Mouse (Mus musculus) C2C12 (cell line): Measurements from ENCODE around the gene Ptprk.

Experiments
- CTCF ChIP-seq: IDR thresholded peaks from one replicate; pipeline ENCODE4 v1.5.1; 2011; ENCODE audit not compliant: control insufficient read depth, insufficient read depth, insufficient read length
- MAX ChIP-seq: IDR thresholded peaks from one replicate; pipeline ENCODE4 v1.6.1; 2011; ENCODE audit warnings: mild to moderate bottlenecking, control low read depth
- MYOD1 ChIP-seq: IDR thresholded peaks from one replicate; pipeline ENCODE4 v1.6.1; 2011; ENCODE audit warnings: low read depth; ENCODE audit not compliant: control insufficient read depth, insufficient read length
- USF1 ChIP-seq: IDR thresholded peaks from one replicate; pipeline ENCODE4 v1.6.1; 2011; ENCODE audit warnings: low read depth, mild to moderate bottlenecking, control low read depth, moderate library complexity

DNA sequence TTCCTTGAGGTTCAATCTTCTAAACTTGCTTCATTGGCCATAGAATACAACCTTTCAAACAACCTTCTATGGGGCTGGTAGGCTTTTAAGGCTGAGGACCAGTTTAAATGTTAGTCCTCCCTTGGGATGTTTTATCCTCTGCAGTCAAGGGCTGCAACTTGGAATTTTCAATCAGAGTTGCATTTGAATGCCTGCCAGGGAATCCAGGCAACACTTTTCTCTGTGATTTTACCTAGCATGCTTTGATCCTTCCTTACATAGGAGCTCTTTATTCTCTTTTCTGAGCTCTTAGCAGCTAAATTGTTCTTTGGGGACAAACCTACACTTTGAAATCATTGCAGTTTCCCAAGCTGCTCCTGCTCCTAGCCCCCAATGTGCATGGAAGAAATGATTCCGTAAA is 149.8 kb downstream of the Ptprk start:
- no peak for TF ChIP-seq CTCF
- TF ChIP-seq MAX: no peak
- TF ChIP-seq MYOD1: no peak
- TF ChIP-seq USF1: no peak
